Mouse (Mus musculus): Measurements from ENCODE around the gene Ccdc134. TPM values are rescaled to one million over a fixed set of nuclear protein-coding genes. Genes with fewer than 3 reads are reported as not detected.

The Ccdc134 gene
- polyA plus RNA-seq, 1 experiment from 2014 or later = 20.5 TPM

- Histone ChIP-seq H3K4me2 (no peak overlapping the region), H3K27me3 (ENCODE audit: insufficient read depth, low read length) (no peaks in the 10 kb centered on the region), H3K9me3 (ENCODE audit: low read depth, low read length) (no peaks in the 10 kb centered on the region), H3K9ac (no peak overlapping the region), H3K4me3 (ENCODE audit: low read depth, low read length) (no peak overlapping the region), H3K4me1 (ENCODE audit: insufficient read depth) (0 out of 2 replicates have a peak, but pooled peaks cover 6% of the 10 kb centered on the region), H3K27ac (ENCODE audit: low read depth) (no peak overlapping the region), H3K36me3 (ENCODE audit: insufficient read depth) (peaks cover 59% of the 10 kb centered on the region)
- ATAC-seq (ENCODE audit: insufficient read depth) (no peak), DNase-seq (no peak)
- WGBS = 81% methylated on average over 36 of the region's 36 CpGs
- TF ChIP-seq CTCF (IDR thresholded peaks at IDR 0.05; ENCODE audit: low read depth) = no peak
These were observed 43.0 kb downstream of the Ccdc134 start for GRCm38 (mm10) chr15:82170437-82171377.

GRCm38 (mm10) chr15:82172648-82173047 lies 44.9 kb downstream of the Ccdc134 start:
- TF ChIP-seq CTCF (IDR thresholded peaks at IDR 0.05; ENCODE audit: low read depth) = no peak
- Histone ChIP-seq H3K4me2 (no peak overlapping the region), H3K27ac (ENCODE audit: low read depth) (no peak overlapping the region), H3K4me3 (ENCODE audit: low read depth, low read length) (no peak overlapping the region), H3K27me3 (ENCODE audit: insufficient read depth, low read length) (no peaks in the 10 kb centered on the region), H3K4me1 (ENCODE audit: insufficient read depth) (no peaks in the 10 kb centered on the region), H3K36me3 (ENCODE audit: insufficient read depth) (peaks cover 78% of the 10 kb centered on the region), H3K9me3 (ENCODE audit: low read depth, low read length) (no peaks in the 10 kb centered on the region), H3K9ac (no peak overlapping the region)
- no peak for DNase-seq
- no peak for ATAC-seq (ENCODE audit: insufficient read depth)
- WGBS = 74% methylated on average over 8 of the region's 8 CpGs

- TF ChIP-seq CTCF (IDR thresholded peaks at IDR 0.05; ENCODE audit: low read depth) = no peak
- ATAC-seq (ENCODE audit: insufficient read depth) = no peak
- no peak overlapping the region for H3K4me3 ChIP-seq (ENCODE audit: low read depth, low read length)
- peaks cover 97% of the 10 kb centered on the region for H3K36me3 ChIP-seq (ENCODE audit: insufficient read depth)
- no peaks in the 10 kb centered on the region for H3K9me3 ChIP-seq (ENCODE audit: low read depth, low read length)
- no peak overlapping the region for H3K9ac ChIP-seq
- H3K27ac ChIP-seq (ENCODE audit: low read depth) = no peak overlapping the region
- no peaks in the 10 kb centered on the region for H3K27me3 ChIP-seq (ENCODE audit: insufficient read depth, low read length)
- DNase-seq = no peak
- no peaks in the 10 kb centered on the region for H3K4me1 ChIP-seq (ENCODE audit: insufficient read depth)
- 92% methylated on average over 9 of the region's 9 CpGs for WGBS
- no peak overlapping the region for H3K4me2 ChIP-seq
These were observed 47.4 kb downstream of the Ccdc134 start for GRCm38 (mm10) chr15:82175091-82175490.

GRCm38 (mm10) chr15:82177743-82178290 lies 50.1 kb downstream of the Ccdc134 start:
- Histone ChIP-seq H3K36me3 (ENCODE audit: insufficient read depth) (peaks cover 97% of the 10 kb centered on the region), H3K9ac (no peak overlapping the region), H3K4me3 (ENCODE audit: low read depth, low read length) (no peak overlapping the region), H3K4me1 (ENCODE audit: insufficient read depth) (no peaks in the 10 kb centered on the region), H3K27ac (ENCODE audit: low read depth) (no peak overlapping the region), H3K9me3 (ENCODE audit: low read depth, low read length) (peaks cover 4% of the 10 kb centered on the region; the same call in 1 of the 2 replicates), H3K27me3 (ENCODE audit: insufficient read depth, low read length) (no peaks in the 10 kb centered on the region), H3K4me2 (no peak overlapping the region)
- DNase-seq (no peak), ATAC-seq (ENCODE audit: insufficient read depth) (no peak)
- TF ChIP-seq CTCF (IDR thresholded peaks at IDR 0.05; ENCODE audit: low read depth) = no peak
- WGBS = 92% methylated on average over 7 of the region's 7 CpGs

GRCm38 (mm10) chr15:82181131-82181530 lies 53.4 kb downstream of the Ccdc134 start:
- WGBS = 65% methylated on average over 5 of the region's 5 CpGs
- no peak overlapping the region for H3K4me3 ChIP-seq (ENCODE audit: low read depth, low read length)
- H3K4me2 ChIP-seq = no peak overlapping the region
- H3K9ac ChIP-seq = no peak overlapping the region
- TF ChIP-seq CTCF (IDR thresholded peaks at IDR 0.05; ENCODE audit: low read depth) = no peak
- peaks cover 4% of the 10 kb centered on the region; the same call in 1 of the 2 replicates for H3K9me3 ChIP-seq (ENCODE audit: low read depth, low read length)
- ATAC-seq (ENCODE audit: insufficient read depth) = no peak
- peak; percentile 34 for DNase-seq
- H3K4me1 ChIP-seq (ENCODE audit: insufficient read depth) = no peaks in the 10 kb centered on the region
- H3K27me3 ChIP-seq (ENCODE audit: insufficient read depth, low read length) = no peaks in the 10 kb centered on the region
- H3K27ac ChIP-seq (ENCODE audit: low read depth) = no peak overlapping the region
- peaks cover 99% of the 10 kb centered on the region for H3K36me3 ChIP-seq (ENCODE audit: insufficient read depth)

GRCm38 (mm10) chr15:82182311-82182710 lies 54.6 kb downstream of the Ccdc134 start:
- DNase-seq (no peak), ATAC-seq (ENCODE audit: insufficient read depth) (no peak)
- Histone ChIP-seq H3K36me3 (ENCODE audit: insufficient read depth) (peaks cover 100% of the 10 kb centered on the region), H3K4me1 (ENCODE audit: insufficient read depth) (no peaks in the 10 kb centered on the region), H3K4me2 (no peak overlapping the region), H3K9me3 (ENCODE audit: low read depth, low read length) (peaks cover 4% of the 10 kb centered on the region; the same call in 1 of the 2 replicates), H3K27ac (ENCODE audit: low read depth) (no peak overlapping the region), H3K4me3 (ENCODE audit: low read depth, low read length) (no peak overlapping the region), H3K27me3 (ENCODE audit: insufficient read depth, low read length) (no peaks in the 10 kb centered on the region), H3K9ac (no peak overlapping the region)
- 98% methylated on average over 4 of the region's 4 CpGs for WGBS
- peak; percentile 37; the same call in 1 of the 2 replicates for TF ChIP-seq CTCF (IDR thresholded peaks at IDR 0.05; ENCODE audit: low read depth)

- ATAC-seq (ENCODE audit: insufficient read depth) (no peak), DNase-seq (no peak)
- 50% methylated on average over 10 of the region's 10 CpGs for WGBS
- Histone ChIP-seq H3K36me3 (ENCODE audit: insufficient read depth) (peaks cover 99% of the 10 kb centered on the region), H3K9ac (no peak overlapping the region), H3K4me1 (ENCODE audit: insufficient read depth) (no peaks in the 10 kb centered on the region), H3K27ac (ENCODE audit: low read depth) (no peak overlapping the region), H3K27me3 (ENCODE audit: insufficient read depth, low read length) (no peaks in the 10 kb centered on the region), H3K4me2 (no peak overlapping the region), H3K9me3 (ENCODE audit: low read depth, low read length) (peaks cover 4% of the 10 kb centered on the region; the same call in 1 of the 2 replicates), H3K4me3 (ENCODE audit: low read depth, low read length) (no peak overlapping the region)
- TF ChIP-seq CTCF (IDR thresholded peaks at IDR 0.05; ENCODE audit: low read depth) = no peak
These were observed 55.9 kb downstream of the Ccdc134 start for GRCm38 (mm10) chr15:82183596-82183995.

Data from lung, embryonic 14.5 days (tissue).